Mouse (Mus musculus): ENCODE results near the gene Prpf40b.

The Prpf40b gene

GRCm38 (mm10) chr15:99294287-99294686 is 600 bp upstream of the Prpf40b start:
- no peak for DNase-seq

GRCm38 (mm10) chr15:99295484-99295981 is 646 bp downstream of the Prpf40b start, which contains the start of gene Fam186b:
Gene Fam186b, minus strand, starts transcription at chr15:99295888.
- peak; percentile 65 to 71 for DNase-seq

DNA sequence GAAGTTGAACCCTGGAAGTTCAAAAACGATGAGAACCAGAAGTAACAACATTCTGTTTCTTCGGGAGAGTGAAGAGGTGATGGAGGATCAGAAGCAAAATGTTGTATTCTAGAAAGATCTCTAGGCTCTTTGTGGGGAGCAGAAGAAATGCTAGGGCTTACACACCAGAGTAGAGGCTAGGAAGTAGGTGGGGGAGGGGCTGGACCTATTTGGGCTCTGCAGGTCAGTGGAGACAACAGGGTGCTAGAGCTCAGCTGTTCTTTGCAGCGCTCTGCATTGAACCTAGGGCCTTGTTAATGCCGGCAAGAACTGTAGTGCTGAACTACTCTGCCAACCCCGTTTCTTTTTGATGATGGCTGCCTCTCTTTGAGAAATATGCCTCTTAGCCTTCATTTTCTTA is 1.3 kb downstream of the Prpf40b start:
- peak in 1 of 2 experiments; percentile 37 for DNase-seq

GRCm38 (mm10) chr15:99307476-99307875 is 12.6 kb downstream of the Prpf40b start:
- DNase-seq = no peak

DNA sequence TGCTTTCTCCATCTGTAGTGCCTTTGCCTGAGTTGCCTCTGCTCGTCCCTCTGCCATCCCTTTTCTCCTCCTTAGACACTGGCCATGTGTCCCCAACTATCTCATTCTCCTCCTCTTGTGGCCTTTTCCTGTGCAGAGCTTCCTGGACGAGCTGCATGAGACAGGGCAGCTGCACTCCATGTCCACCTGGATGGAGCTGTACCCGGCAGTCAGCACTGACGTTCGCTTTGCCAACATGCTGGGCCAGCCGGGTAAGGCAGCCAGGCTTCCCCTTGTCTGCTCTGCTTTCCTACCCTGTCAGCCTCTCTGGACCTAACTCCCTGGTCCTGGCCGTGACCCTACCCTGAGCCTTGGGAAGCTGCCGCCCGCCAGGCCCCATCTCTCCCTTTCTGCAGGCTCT is 14.7 kb downstream of the Prpf40b start:
- DNase-seq = no peak

DNA sequence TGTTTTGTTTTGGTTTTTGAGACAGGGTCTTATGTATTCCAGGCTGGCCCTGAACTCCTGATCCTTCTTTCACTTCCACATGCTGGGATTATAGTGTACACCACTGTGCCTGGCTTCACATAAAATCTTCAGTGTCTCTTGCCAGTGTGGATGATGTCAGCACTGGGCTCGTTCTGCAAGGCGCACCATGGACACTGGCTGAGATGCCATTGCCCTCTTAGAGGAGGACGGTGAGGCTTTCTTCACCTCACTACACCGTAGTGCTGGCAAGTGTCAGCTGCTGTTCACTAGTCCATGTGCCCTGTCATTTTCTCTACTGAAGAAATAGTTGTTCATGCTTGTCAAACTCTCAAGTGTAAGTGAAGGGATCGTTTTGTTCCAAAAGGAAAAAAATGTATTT is 15.7 kb downstream of the Prpf40b start:
- DNase-seq = no peak

DNA sequence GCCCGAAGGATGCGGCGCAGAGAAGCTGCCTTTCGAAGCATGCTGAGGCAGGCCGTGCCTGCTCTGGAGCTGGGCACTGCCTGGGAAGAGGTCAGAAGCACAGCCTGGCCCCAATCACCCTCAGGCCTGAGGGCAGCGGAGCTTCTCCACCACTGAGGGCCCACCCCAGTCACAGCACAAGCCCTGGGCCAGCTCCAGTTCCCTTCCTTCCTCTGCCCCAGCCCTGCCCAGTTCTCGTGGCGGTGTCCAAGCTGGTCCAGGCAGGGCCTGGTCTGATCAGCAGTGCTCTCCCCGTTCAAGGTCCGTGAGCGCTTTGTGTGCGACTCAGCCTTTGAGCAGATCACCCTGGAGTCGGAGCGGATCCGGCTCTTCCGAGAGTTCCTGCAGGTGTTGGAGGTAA is 20.0 kb downstream of the Prpf40b start:
- peak in 1 of 2 experiments; percentile 43 for DNase-seq

DNA sequence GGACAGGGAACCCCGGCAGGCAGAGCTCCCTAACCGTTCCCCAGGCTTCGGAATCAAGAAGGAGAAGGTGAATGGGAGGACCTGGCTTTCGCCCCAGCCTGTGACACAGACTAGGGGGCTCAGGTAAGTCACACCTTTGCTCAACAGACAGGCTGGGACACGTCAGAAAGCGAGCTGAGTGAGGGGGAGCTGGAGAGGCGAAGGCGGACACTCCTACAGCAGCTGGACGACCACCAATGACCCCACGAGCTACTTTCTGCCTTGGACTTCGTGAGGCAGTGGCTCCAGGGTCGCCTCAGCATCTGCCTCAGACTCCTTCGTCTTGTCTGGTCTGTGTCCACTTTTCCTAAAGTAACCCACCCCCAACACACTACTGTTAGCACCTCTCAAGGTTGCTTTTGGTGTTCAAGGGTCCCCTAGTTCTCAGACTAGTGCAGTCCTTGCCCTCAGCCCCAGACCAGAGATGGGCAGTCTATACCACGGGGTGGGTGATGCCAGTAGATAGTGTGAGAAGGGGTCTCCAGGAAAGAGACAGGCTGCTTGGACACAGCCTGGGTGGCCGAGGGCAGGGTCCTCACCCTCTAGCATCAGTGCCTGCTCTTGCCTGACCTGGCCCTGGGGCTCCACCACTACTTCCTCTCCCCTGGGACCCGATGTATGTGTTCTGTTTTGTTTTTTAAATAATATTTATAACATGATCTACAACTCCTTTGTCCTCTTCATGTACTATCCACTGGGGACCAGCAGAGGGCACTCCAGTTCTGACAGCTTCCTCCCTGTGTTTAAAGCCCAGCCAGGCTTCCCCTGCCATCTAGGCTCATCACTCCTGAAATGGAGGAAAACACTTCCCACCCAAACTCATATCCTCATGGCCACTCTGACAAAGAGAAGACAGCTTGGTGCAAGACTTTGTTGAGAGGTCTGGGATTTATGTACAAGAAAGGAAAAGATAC is 21.7 kb downstream of the Prpf40b start:
- peak; percentile 87 to 91 for DNase-seq

GRCm38 (mm10) chr15:99317267-99317651 is 22.4 kb downstream of the Prpf40b start:
- DNase-seq = peak; percentile 64 to 74

DNA sequence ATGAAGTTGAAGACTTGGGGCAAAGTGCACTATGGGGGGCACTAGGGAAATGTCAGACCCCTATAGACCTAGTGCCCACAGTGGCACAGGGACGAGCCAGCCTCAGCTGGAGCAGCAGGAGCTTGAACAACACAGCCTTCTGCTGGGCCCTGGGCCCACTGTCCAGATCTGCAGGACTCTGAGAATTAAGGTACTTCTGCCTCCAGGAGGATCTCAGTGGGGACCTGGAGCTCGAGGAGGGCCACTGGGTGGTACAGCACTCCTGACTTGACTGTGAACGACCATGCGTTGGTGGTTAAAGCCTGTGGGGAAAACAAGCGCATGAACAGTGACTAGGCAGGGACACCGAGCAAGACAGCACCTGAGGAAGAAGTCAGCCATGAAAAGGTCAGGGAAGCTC is 23.2 kb downstream of the Prpf40b start:
- DNase-seq = no peak

GRCm38 (mm10) chr15:99318861-99319410 is 24.0 kb downstream of the Prpf40b start:
- peak in 1 of 2 experiments; percentile 36 for DNase-seq

DNA sequence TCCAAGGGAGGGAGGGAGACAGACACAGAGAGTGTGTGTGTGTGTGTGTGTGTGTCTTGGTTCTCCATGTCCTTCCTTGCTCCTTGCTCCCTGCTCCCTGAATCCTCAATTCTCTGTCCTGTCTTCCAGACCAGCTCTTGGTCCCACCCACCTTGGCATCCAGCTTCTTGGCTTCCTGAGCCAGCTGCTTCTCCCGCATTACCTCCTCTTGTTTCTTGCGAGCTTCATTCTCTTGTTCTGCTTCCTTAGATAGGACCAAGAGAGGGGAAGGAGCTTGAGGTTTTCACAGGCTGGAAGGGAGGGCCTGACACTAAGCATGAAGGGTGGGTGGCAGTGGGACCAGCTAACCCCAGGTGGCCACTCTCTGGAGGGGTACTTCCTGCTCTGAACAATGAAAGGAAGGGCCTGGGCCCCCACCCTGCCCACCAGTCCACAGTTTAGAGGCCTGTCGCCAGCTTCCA is 24.6 kb downstream of the Prpf40b start:
- DNase-seq = peak; percentile 46 to 63

DNA sequence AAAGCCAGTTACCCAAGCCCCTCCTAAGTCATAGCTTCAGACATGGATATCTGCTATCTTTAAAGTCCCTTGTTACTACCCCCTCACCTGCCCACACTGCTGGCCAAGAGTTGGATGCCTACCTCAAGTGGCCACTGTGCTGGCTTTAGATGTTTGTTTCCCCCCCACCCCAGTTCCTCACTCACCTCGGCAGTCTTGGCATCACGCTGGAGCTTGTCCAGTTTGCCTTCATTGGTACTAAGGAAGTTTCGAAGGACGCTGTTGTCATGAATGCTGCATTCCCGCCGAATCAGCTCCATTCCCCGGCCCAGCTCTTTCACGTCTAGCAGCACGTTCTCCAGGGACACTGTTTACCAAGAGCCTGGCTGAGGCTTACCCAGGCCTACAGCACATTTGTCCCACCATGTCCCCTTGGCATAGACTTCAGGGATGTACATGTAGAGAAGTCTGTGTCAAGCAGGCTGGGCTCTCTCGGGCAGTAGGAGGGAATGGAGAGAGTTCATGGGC is 25.3 kb downstream of the Prpf40b start:
- DNase-seq = no peak

DNA sequence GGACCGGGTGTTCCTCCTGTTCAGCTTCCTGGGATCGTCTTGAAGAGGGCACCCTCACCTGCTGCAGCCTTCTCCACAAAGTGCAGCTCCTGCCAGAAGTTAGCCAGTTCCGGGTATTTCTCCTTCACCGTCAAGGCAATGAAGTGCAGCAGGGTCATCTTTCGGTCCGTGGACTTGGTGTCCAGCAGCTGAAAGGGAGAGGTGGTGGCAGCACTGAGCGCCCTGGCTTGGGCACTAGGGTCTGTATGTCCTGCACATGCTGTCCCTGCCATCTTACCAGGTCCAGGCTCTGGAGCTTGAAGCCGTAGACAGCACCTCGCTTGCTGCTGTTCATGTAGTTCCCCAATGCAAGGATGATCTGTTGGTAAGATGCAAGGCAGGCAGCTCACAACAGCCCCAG is 26.1 kb downstream of the Prpf40b start:
- DNase-seq = no peak

DNA sequence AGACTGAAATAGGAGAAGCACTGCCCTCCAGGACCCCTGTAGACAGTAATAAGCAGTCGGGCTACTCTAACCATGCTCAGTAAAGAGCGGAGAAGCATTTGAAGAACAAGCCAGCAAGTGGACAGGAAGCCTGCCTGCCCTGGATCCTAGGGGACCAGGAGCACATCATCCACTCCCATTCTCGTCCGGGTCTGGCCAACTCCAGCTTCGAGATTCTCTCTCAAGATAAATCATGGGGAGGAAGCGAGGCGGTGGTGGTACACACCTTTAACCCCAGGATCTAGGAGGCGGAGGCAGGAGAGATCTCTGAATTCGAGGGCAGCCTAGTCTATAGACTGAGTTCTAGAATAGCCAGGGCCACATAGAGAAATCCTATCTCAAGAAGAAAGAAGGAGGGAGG is 29.3 kb downstream of the Prpf40b start:
- no peak for DNase-seq

DNA sequence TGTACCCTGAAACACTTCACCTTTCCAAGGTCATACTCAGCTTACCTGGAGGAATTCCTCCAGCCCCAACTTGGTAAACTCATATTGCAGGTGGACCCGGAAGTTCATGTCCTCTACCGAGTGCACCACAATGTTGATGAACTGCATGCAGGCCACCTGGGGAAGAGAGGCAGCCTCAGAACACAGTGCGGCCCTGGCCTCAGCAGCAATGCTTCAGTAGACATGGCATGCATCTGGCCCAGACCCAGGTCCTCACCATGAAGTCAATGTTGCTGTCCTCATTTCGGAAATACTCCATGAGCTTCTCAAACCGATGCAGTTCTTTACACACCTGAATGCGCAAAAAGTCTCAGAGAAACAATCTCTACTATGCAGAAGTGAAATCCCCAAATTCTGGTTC is 30.7 kb downstream of the Prpf40b start:
- DNase-seq = no peak

- DNase-seq = peak in 1 of 2 experiments; percentile 46
Measured at GRCm38 (mm10) chr15:99326407-99326806, 31.5 kb downstream of the Prpf40b start.

- DNase-seq = peak; percentile 68 to 73
Measured at GRCm38 (mm10) chr15:99326959-99327358, 32.1 kb downstream of the Prpf40b start.

DNA sequence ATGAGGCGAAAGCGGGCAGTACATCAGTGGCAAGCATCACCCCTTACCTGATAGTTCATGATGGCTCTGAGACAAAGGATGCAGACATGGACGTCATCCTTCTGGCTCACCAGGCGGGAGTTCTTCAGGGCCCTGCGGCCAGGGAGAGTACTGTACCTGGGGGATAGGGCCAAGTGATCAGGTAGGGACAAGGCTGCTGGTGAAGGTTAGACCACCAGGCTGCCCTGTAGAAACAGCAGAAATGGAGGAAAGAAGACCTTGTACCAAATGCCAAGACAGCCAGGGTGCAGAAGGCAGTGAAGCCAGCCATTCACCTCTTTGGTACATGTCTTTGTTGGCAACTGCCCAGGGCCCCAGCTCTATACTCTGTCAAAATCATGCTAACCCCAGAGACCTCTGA is 33.1 kb downstream of the Prpf40b start:
- DNase-seq = no peak

GRCm38 (mm10) chr15:99330324-99330723 is 35.4 kb downstream of the Prpf40b start:
- no peak for DNase-seq

- no peak for DNase-seq
Measured at GRCm38 (mm10) chr15:99331341-99331740, 36.5 kb downstream of the Prpf40b start.

DNA sequence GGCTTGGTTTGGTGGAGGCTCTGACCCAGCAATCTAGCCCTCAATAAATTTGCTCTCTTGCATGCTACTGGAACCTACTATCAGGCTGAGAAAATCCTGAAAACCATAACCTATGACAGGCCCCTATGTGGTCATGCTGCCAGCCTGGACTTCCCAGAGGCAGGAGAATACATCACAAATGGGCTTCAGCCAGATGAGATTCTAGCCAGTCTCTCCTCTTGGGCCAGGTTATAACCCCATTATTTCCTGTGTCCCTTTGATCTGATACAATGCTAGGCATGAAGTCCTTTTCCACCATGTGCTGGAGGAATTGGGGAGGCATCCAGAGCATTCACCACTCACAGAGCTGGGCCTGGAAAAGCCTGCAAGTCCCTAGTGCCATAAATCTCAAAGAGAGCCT is 37.2 kb downstream of the Prpf40b start:
- DNase-seq = peak in 1 of 2 experiments; percentile 36

- DNase-seq = peak; percentile 78 to 87
Measured at GRCm38 (mm10) chr15:99332921-99333675, 38.2 kb downstream of the Prpf40b start.
